25 mouse cellular contexts compared by ENCODE assay signal in genomic region chr12:71566371-71566770, GRCm38 (mm10).
"Had no signal": no experiment of that assay in that cellular context is flagged by ENCODE, and none has a peak within 500 bp of the region (broad histone marks: within the 10 kb centered on the region; RNA-seq: fewer than 3 reads in every experiment).

No protein-coding gene starts in this region.

- ATAC-seq: hindbrain, embryonic 16.5 days; inflammation-experienced regulatory T-cells, adult 6 months; intestine, embryonic 15.5 days; intestine, postnatal 0 days had no signal

- H3K9ac ChIP-seq: heart, embryonic 12.5 days; hindbrain, embryonic 12.5 days; hindbrain, embryonic 14.5 days; intestine, embryonic 15.5 days; limb, embryonic 13.5 days; limb, embryonic 15.5 days; liver, embryonic 13.5 days had no signal

- H3K4me3 ChIP-seq: gastrocnemius, adult 2 months; heart, embryonic 10.5 days; heart, embryonic 12.5 days; hindbrain, embryonic 10.5 days; hindbrain, embryonic 12.5 days; intestine, embryonic 15.5 days; layer of hippocampus, adult 2 months; left cerebral cortex, adult 2 months; limb, embryonic 13.5 days; limb, embryonic 15.5 days; liver, embryonic 13.5 days had no signal

- H3K4me1 ChIP-seq: heart, embryonic 12.5 days; intestine, embryonic 15.5 days; limb, embryonic 15.5 days; liver, embryonic 13.5 days had no signal

- H3K36me3 ChIP-seq: heart, embryonic 10.5 days; heart, embryonic 12.5 days; hindbrain, embryonic 10.5 days; hindbrain, embryonic 12.5 days; intestine, embryonic 15.5 days; limb, embryonic 13.5 days; limb, embryonic 15.5 days; liver, embryonic 13.5 days had no signal

- H3K27ac ChIP-seq: gastrocnemius, adult 2 months; heart, embryonic 10.5 days; hindbrain, embryonic 10.5 days; hindbrain, embryonic 12.5 days; hindbrain, embryonic 14.5 days; intestine, embryonic 15.5 days; layer of hippocampus, adult 2 months; left cerebral cortex, adult 2 months; limb, embryonic 13.5 days; limb, embryonic 15.5 days; liver, embryonic 13.5 days had no signal

- H3K4me2 ChIP-seq: heart, embryonic 12.5 days; hindbrain, embryonic 12.5 days; hindbrain, embryonic 14.5 days; intestine, embryonic 15.5 days; limb, embryonic 13.5 days; limb, embryonic 15.5 days; liver, embryonic 13.5 days had no signal

- DNase-seq: gastrocnemius, adult 2 months; gastrocnemius, postnatal 10 days; gastrocnemius, postnatal 25 days; heart, postnatal 10 days; heart, postnatal 4 days; kidney, adult 18-20 months; kidney, adult 8-10 months; kidney, postnatal 10 days; kidney, postnatal 25 days; kidney, postnatal 4 days; left cerebral cortex, postnatal 4 days; liver, embryonic 13.5 days had no signal

- H3K27me3 ChIP-seq: hindbrain, embryonic 12.5 days; intestine, embryonic 15.5 days; limb, embryonic 15.5 days; liver, embryonic 13.5 days had no signal

- H3K9me3 ChIP-seq: heart, embryonic 10.5 days; heart, embryonic 12.5 days; hindbrain, embryonic 10.5 days; hindbrain, embryonic 12.5 days; intestine, embryonic 15.5 days; limb, embryonic 13.5 days; limb, embryonic 15.5 days; liver, embryonic 13.5 days had no signal
